Mouse (Mus musculus) v-Abl transformed pro-B cells (cell line): Measurements from ENCODE around the gene Dusp27.

ENCODE experiments used
- in situ Hi-C, 2 experiments: fragments of 400-800 bp; cut with MboI; formaldehyde crosslinking; loops; one replicate each; pipeline ENCODE4 v1.15.1; 2025; ENCODE audit not compliant: unreplicated experiment in 2 of 2

Dusp27 gene

GRCm38 (mm10) chr1:166127719-166128118 lies at the start of gene Dusp27:
Gene Dusp27, minus strand, starts transcription at chr1:166127922.
- in situ Hi-C loops = no loop called here

GRCm38 (mm10) chr1:166173621-166174020 lies 45.9 kb upstream of the Dusp27 start:
- in situ Hi-C loops = loop anchor here (25.0 kb wide), 3 partner anchors 1039 to 1214 kb away; partner anchors contain the start of gene Mgst3 (in 1 of the 2)

GRCm38 (mm10) chr1:166172992-166173391 lies 45.3 kb upstream of the Dusp27 start:
- in situ Hi-C loops = loop anchor here (25.0 kb wide), 3 partner anchors 1039 to 1214 kb away; partner anchors contain the start of gene Mgst3 (in 1 of the 2)

GRCm38 (mm10) chr1:166170852-166171251 lies 43.1 kb upstream of the Dusp27 start:
- in situ Hi-C loops = loop anchor here (25.0 kb wide), 3 partner anchors 1041 to 1216 kb away; partner anchors contain the start of gene Mgst3 (in 1 of the 2)

- in situ Hi-C loops = loop anchor here (10.0 to 25.0 kb wide), 8 partner anchors 195 to 1475 kb away; partner anchors contain the start of gene Mgst3 (in 1 of the 2)
Observed at GRCm38 (mm10) chr1:166169713-166170112, 42.0 kb upstream of the Dusp27 start.

- in situ Hi-C loops = loop anchor here (10.0 to 25.0 kb wide), 8 partner anchors 197 to 1477 kb away; partner anchors contain the start of gene Mgst3 (in 1 of the 2)
Observed at GRCm38 (mm10) chr1:166168017-166168416, 40.3 kb upstream of the Dusp27 start.

GRCm38 (mm10) chr1:166167405-166167804 lies 39.7 kb upstream of the Dusp27 start:
- in situ Hi-C loops = loop anchor here (10.0 to 25.0 kb wide), 8 partner anchors 197 to 1477 kb away; partner anchors contain the start of gene Mgst3 (in 1 of the 2)

- in situ Hi-C loops = loop anchor here (10.0 to 25.0 kb wide), 8 partner anchors 200 to 1480 kb away; partner anchors contain the start of gene Mgst3 (in 1 of the 2)
Observed at GRCm38 (mm10) chr1:166165159-166165558, 37.4 kb upstream of the Dusp27 start.

- in situ Hi-C loops = loop anchor here (10.0 to 25.0 kb wide), 8 partner anchors 200 to 1480 kb away; partner anchors contain the start of gene Mgst3 (in 1 of the 2)
Observed at GRCm38 (mm10) chr1:166164580-166164979, 36.9 kb upstream of the Dusp27 start.

- in situ Hi-C loops = loop anchor here (10.0 to 25.0 kb wide), 8 partner anchors 204 to 1484 kb away; partner anchors contain the start of gene Mgst3 (in 1 of the 2)
Observed at GRCm38 (mm10) chr1:166160569-166161445, 33.1 kb upstream of the Dusp27 start.

- in situ Hi-C loops = loop anchor here (10.0 to 25.0 kb wide), 8 partner anchors 205 to 1485 kb away; partner anchors contain the start of gene Mgst3 (in 1 of the 2)
Observed at GRCm38 (mm10) chr1:166160111-166160510, 32.4 kb upstream of the Dusp27 start.

- in situ Hi-C loops = loop anchor here (5.0 to 25.0 kb wide), 7 partner anchors 196 to 1229 kb away; partner anchors contain the start of gene Mgst3 (in 1 of the 2)
Observed at GRCm38 (mm10) chr1:166158664-166159063, 30.9 kb upstream of the Dusp27 start.

GRCm38 (mm10) chr1:166157712-166158111 lies 30.0 kb upstream of the Dusp27 start:
- in situ Hi-C loops = loop anchor here (5.0 to 25.0 kb wide), 7 partner anchors 195 to 1230 kb away; partner anchors contain the start of gene Mgst3 (in 1 of the 2)

GRCm38 (mm10) chr1:166155113-166155494 lies 27.4 kb upstream of the Dusp27 start:
- in situ Hi-C loops = loop anchor here (5.0 to 25.0 kb wide), 7 partner anchors 193 to 1232 kb away; partner anchors contain the start of gene Mgst3 (in 1 of the 2)

GRCm38 (mm10) chr1:166154162-166155112 lies 26.7 kb upstream of the Dusp27 start:
- in situ Hi-C loops = loop anchor here (5.0 to 25.0 kb wide), 12 partner anchors 147 to 1233 kb away; partner anchors contain the start of gene Mgst3 (in 1 of the 2)

- in situ Hi-C loops = loop anchor here (5.0 to 25.0 kb wide), 10 partner anchors 146 to 1234 kb away; partner anchors contain the start of gene Mgst3 (in 1 of the 2)
Observed at GRCm38 (mm10) chr1:166153351-166154120, 25.8 kb upstream of the Dusp27 start.

- in situ Hi-C loops = loop anchor here (5.0 to 25.0 kb wide), 10 partner anchors 145 to 1235 kb away; partner anchors contain the start of gene Mgst3 (in 1 of the 2)
Observed at GRCm38 (mm10) chr1:166152034-166152433, 24.3 kb upstream of the Dusp27 start.

- in situ Hi-C loops = loop anchor here (5.0 to 25.0 kb wide), 10 partner anchors 144 to 1236 kb away; partner anchors contain the start of gene Mgst3 (in 1 of the 2)
Observed at GRCm38 (mm10) chr1:166151341-166151740, 23.6 kb upstream of the Dusp27 start.
